Mouse (Mus musculus) G1E (cell line): Measurements from ENCODE around the gene Cacna2d2.

Experiments
- CTCF ChIP-seq: IDR thresholded peaks from 2 replicates; pipeline ENCODE4 v1.5.1; 2012; ENCODE audit warnings: low read depth, low read length, inconsistent platforms, mixed read lengths
- GATA1 ChIP-seq: IDR thresholded peaks from 2 replicates; pipeline ENCODE4 v1.6.1; 2012; ENCODE audit warnings: borderline replicate concordance, low read length, inconsistent platforms, mixed read lengths
- GATA2 ChIP-seq: IDR thresholded peaks from 2 replicates; pipeline ENCODE4 v1.6.1; 2012; ENCODE audit warnings: low read depth, low read length, inconsistent platforms, borderline replicate concordance
- POLR2AphosphoS5 ChIP-seq: IDR thresholded peaks from 2 replicates; pipeline ENCODE4 v1.6.1; 2012; ENCODE audit warnings: low read depth, low read length, inconsistent platforms; ENCODE audit not compliant: insufficient replicate concordance
- TAL1 ChIP-seq: conservative IDR thresholded peaks from 2 replicates; pipeline ENCODE4 v1.6.1; 2012; ENCODE audit warnings: low read depth, low read length, inconsistent platforms, mixed read lengths

DNA sequence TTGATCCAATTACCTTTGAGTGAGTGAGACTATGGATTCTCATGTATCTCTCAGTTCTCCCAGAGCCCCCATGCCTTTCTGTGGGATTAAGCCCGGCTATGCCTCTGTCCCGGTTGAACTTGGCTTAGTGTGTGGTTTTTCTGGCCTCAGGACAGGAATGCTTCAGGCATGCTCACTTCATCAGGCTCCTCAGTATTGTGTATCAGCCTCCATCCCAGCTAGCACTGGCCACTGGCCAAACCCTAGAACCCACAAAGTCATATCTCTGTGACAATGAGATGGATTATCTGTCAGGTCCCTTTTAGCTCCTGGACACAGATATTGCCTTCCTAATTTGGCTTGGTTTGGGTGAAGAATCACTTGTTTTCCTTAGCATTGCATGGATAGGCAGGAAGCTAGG, 23.5 kb downstream of the Cacna2d2 start:
- TF ChIP-seq CTCF (no peak), POLR2AphosphoS5 (no peak), TAL1 (no peak), GATA1 (no peak), GATA2 (no peak)
